Mouse (Mus musculus): ENCODE data around the gene Tsn. TPM values are rescaled to one million over a fixed set of nuclear protein-coding genes. Genes with fewer than 3 reads are reported as not detected.
A peak's percentile ranks its signal among the peaks of the same experiment; 100 is the strongest.

Gene Tsn
- 226 and 232 TPM in 2 replicates for polyA plus RNA-seq (2015; fragmentation: Nextera tagmentation; extraction: Ambion mirVana)

GRCm38 (mm10) chr1:118311622-118312326 lies at the start of gene Tsn:
TSS of gene Tsn (minus strand) at chr1:118311739.
- H3K9me3 ChIP-seq (ENCODE audit: low read length), result no peaks in the 10 kb centered on the region
- H3K27me3 ChIP-seq (replicated peaks; ENCODE audit: insufficient read depth, low read length), result no peaks in the 10 kb centered on the region
- WGBS, result 27% methylated on average over 12 of the region's 12 CpGs
- H3K4me3 ChIP-seq (ENCODE audit: low read depth, low read length), result peak within 1 kb of the TSS; percentile 89
- H3K4me2 ChIP-seq (replicated peaks; ENCODE audit: low read depth, low read length), result peak within 1 kb of the TSS; percentile 59
- ATAC-seq, result peak; percentile 40
- H3K27ac ChIP-seq (ENCODE audit: low read length), result peak within 1 kb of the TSS; percentile 96
- H3K36me3 ChIP-seq (ENCODE audit: insufficient read depth, low read length), result 0 out of 2 replicates have a peak, but pooled peaks cover 1% of the 10 kb centered on the region
- DNase-seq (ENCODE audit: low spot score), result peak; percentile 68
- H3K9ac ChIP-seq (replicated peaks; ENCODE audit: low read depth), result peak within 1 kb of the TSS; percentile 87
- TF ChIP-seq CTCF (IDR thresholded peaks at IDR 0.05) (no peak), EP300 (IDR thresholded peaks at IDR 0.05) (0 out of 2 replicates have a peak, but pooled peaks have one; percentile 43)
- no peaks in the 10 kb centered on the region for H3K4me1 ChIP-seq (ENCODE audit: insufficient read depth, low read depth, low read length)

- Histone ChIP-seq H3K4me2 (replicated peaks; ENCODE audit: low read depth, low read length) (no peak overlapping the region), H3K4me1 (ENCODE audit: insufficient read depth, low read depth, low read length) (no peaks in the 10 kb centered on the region), H3K4me3 (ENCODE audit: low read depth, low read length) (no peak overlapping the region), H3K36me3 (ENCODE audit: insufficient read depth, low read length) (no peaks in the 10 kb centered on the region), H3K9ac (replicated peaks; ENCODE audit: low read depth) (no peak overlapping the region), H3K27me3 (replicated peaks; ENCODE audit: insufficient read depth, low read length) (no peaks in the 10 kb centered on the region), H3K9me3 (ENCODE audit: low read length) (no peaks in the 10 kb centered on the region), H3K27ac (ENCODE audit: low read length) (no peak overlapping the region)
- WGBS, result 55% methylated on average over 6 of the region's 6 CpGs
- DNase-seq (ENCODE audit: low spot score) (no peak), ATAC-seq (no peak)
- no peak for TF ChIP-seq CTCF (IDR thresholded peaks at IDR 0.05)
- TF ChIP-seq EP300 (IDR thresholded peaks at IDR 0.05), result no peak
Measured at GRCm38 (mm10) chr1:118359071-118359761, 47.7 kb upstream of the Tsn start.

- Histone ChIP-seq H3K9me3 (ENCODE audit: low read length) (no peaks in the 10 kb centered on the region), H3K36me3 (ENCODE audit: insufficient read depth, low read length) (no peaks in the 10 kb centered on the region), H3K4me2 (replicated peaks; ENCODE audit: low read depth, low read length) (no peak overlapping the region), H3K4me1 (ENCODE audit: insufficient read depth, low read depth, low read length) (no peaks in the 10 kb centered on the region), H3K27ac (ENCODE audit: low read length) (no peak overlapping the region), H3K27me3 (replicated peaks; ENCODE audit: insufficient read depth, low read length) (no peaks in the 10 kb centered on the region), H3K4me3 (ENCODE audit: low read depth, low read length) (no peak overlapping the region), H3K9ac (replicated peaks; ENCODE audit: low read depth) (no peak overlapping the region)
- 87% methylated on average over 3 of the region's 3 CpGs for WGBS
- TF ChIP-seq CTCF (IDR thresholded peaks at IDR 0.05), result no peak
- no peak for TF ChIP-seq EP300 (IDR thresholded peaks at IDR 0.05)
- ATAC-seq, result no peak
- DNase-seq (ENCODE audit: low spot score), result no peak
Measured at GRCm38 (mm10) chr1:118349922-118350321, 38.4 kb upstream of the Tsn start.

GRCm38 (mm10) chr1:118343649-118344435 lies 32.3 kb upstream of the Tsn start:
- ATAC-seq (peak; percentile 55), DNase-seq (ENCODE audit: low spot score) (peak; percentile 34)
- peak; percentile 44 for TF ChIP-seq CTCF (IDR thresholded peaks at IDR 0.05)
- no peak for TF ChIP-seq EP300 (IDR thresholded peaks at IDR 0.05)
- H3K9ac ChIP-seq (replicated peaks; ENCODE audit: low read depth), result no peak overlapping the region
- WGBS, result 29% methylated on average over 6 of the region's 6 CpGs
- no peak overlapping the region for H3K4me2 ChIP-seq (replicated peaks; ENCODE audit: low read depth, low read length)
- no peaks in the 10 kb centered on the region for H3K9me3 ChIP-seq (ENCODE audit: low read length)
- H3K27me3 ChIP-seq (replicated peaks; ENCODE audit: insufficient read depth, low read length), result no peaks in the 10 kb centered on the region
- H3K27ac ChIP-seq (ENCODE audit: low read length), result no peak overlapping the region
- H3K36me3 ChIP-seq (ENCODE audit: insufficient read depth, low read length), result no peaks in the 10 kb centered on the region
- no peaks in the 10 kb centered on the region for H3K4me1 ChIP-seq (ENCODE audit: insufficient read depth, low read depth, low read length)
- no peak overlapping the region for H3K4me3 ChIP-seq (ENCODE audit: low read depth, low read length)

GRCm38 (mm10) chr1:118337921-118338320 lies 26.4 kb upstream of the Tsn start:
- H3K4me1 ChIP-seq (ENCODE audit: insufficient read depth, low read depth, low read length), result no peaks in the 10 kb centered on the region
- ATAC-seq (no peak), DNase-seq (ENCODE audit: low spot score) (no peak)
- H3K36me3 ChIP-seq (ENCODE audit: insufficient read depth, low read length), result peaks cover 6% of the 10 kb centered on the region; the same call in 1 of the 2 replicates
- no peak overlapping the region for H3K4me2 ChIP-seq (replicated peaks; ENCODE audit: low read depth, low read length)
- H3K9ac ChIP-seq (replicated peaks; ENCODE audit: low read depth), result no peak overlapping the region
- H3K9me3 ChIP-seq (ENCODE audit: low read length), result no peaks in the 10 kb centered on the region
- no peaks in the 10 kb centered on the region for H3K27me3 ChIP-seq (replicated peaks; ENCODE audit: insufficient read depth, low read length)
- no peak overlapping the region for H3K4me3 ChIP-seq (ENCODE audit: low read depth, low read length)
- WGBS, result 65% methylated on average over 5 of the region's 5 CpGs
- TF ChIP-seq CTCF (IDR thresholded peaks at IDR 0.05) (no peak), EP300 (IDR thresholded peaks at IDR 0.05) (no peak)
- no peak overlapping the region for H3K27ac ChIP-seq (ENCODE audit: low read length)

- H3K4me3 ChIP-seq (ENCODE audit: low read depth, low read length), result no peak overlapping the region
- H3K4me1 ChIP-seq (ENCODE audit: insufficient read depth, low read depth, low read length), result no peaks in the 10 kb centered on the region
- H3K27me3 ChIP-seq (replicated peaks; ENCODE audit: insufficient read depth, low read length), result no peaks in the 10 kb centered on the region
- H3K9me3 ChIP-seq (ENCODE audit: low read length), result no peaks in the 10 kb centered on the region
- peaks cover 19% of the 10 kb centered on the region; the same call in 1 of the 2 replicates for H3K36me3 ChIP-seq (ENCODE audit: insufficient read depth, low read length)
- DNase-seq (ENCODE audit: low spot score) (no peak), ATAC-seq (no peak)
- no peak overlapping the region for H3K27ac ChIP-seq (ENCODE audit: low read length)
- TF ChIP-seq CTCF (IDR thresholded peaks at IDR 0.05) (peak; percentile 45), EP300 (IDR thresholded peaks at IDR 0.05) (no peak)
- no peak overlapping the region for H3K9ac ChIP-seq (replicated peaks; ENCODE audit: low read depth)
- no peak overlapping the region for H3K4me2 ChIP-seq (replicated peaks; ENCODE audit: low read depth, low read length)
Measured at GRCm38 (mm10) chr1:118335847-118336246, 24.3 kb upstream of the Tsn start.

Data from lung, postnatal 0 days (tissue).